Mouse (Mus musculus) bone marrow, adult 2 months (tissue): Measurements from ENCODE around the gene Banp.

Experiments used
- CTCF ChIP-seq: fragments of 200-500 bp; IDR thresholded peaks from 2 replicates; pipeline ENCODE4 v1.5.1; 2011; ENCODE audit warnings: low read length, control low read depth; ENCODE audit not compliant: control insufficient read depth, insufficient read depth
- POLR2A ChIP-seq: fragments of 200-500 bp; IDR thresholded peaks from 2 replicates; pipeline ENCODE4 v1.6.1; 2011; ENCODE audit warnings: low read depth, mild to moderate bottlenecking, control low read depth, low read length, borderline replicate concordance; ENCODE audit not compliant: control insufficient read depth

DNA sequence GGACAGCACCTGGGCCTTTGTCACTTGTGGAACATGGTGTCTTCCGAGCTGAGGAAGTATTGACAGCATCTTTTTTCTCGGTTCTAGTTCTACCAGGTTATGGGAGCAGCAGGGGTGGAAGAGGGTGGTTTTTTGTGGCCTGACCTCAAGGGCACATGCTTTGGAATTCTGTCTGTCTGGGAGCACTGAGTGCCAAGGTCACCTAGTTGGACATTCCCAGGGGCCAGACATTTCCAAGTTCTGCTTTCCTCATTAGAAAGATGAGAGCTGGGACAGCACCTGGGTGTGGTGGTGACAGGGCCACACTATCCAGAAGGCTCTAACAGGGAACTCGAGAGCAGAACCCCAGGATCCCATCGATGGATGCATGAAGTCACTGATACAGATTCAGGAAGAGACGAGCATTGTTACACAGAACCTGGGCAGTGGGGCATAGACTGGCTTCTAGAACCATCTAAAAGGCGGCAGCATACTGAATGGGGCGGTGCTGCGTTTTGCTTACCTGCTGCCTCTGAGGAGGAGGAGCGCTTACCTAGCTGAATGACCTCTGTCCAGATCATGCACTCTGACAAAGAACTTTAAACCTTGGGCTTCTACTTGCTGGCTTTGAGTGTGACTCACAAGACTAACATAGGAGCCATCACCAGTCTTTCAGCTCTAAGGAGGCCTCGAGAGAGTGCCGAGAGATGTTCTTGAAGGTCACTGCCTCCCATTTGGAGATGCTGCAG lies 31.4 kb downstream of the Banp start:
- TF ChIP-seq CTCF (no peak), POLR2A (no peak)
